Mouse (Mus musculus) regulatory T cell (primary cell): ENCODE measurements at regions not wholly inside any gene's neighbourhood (a gene's known extent, or its start where the extent isn't known, plus 50 kb on each side); places are given as distances from the start of the nearest gene placed in this dataset.

Source experiments
- in situ Hi-C: fragments of 300-600 bp; cut with MboI, MseI; formaldehyde crosslinking; loops from one replicate; pipeline ENCODE4 v1.15.1; 2025; ENCODE audit warnings: high pct_unique_total_duplicates

DNA sequence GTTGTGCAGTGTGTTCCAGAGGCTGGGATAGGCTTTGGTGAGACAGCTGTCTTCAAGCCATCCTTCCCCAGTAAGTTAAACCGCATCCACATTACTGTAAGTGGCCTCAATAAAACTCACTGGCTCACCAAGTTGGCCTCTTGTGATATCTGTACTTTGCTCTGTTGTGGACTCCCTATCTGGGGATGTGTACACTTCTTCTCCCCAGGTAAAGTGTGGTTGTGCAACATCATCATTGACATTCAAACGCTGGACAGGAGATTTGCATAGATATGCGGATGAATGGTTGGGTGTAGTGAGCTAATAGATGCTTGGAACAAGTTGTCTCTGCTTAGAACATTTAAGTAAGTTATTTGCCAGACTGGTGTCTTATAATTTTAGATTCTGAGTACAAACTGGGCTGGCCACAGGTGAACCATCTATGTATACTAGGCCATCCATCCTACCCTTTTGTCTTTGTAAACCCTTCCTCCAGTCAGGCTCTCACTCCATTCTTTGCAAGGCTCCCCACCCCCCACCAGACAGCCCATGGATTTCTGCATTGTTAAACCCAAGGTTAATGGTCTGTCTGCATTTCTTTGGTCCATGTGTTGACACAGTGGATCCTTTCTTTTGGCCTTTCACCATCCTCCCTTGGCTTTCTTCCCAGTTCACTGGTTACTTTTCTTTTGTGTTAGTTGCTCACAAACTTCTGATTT is 303.0 kb downstream of the Plpp3 start:
- in situ Hi-C loops, result no loop called here

- in situ Hi-C loops, result no loop called here
Measured at GRCm38 (mm10) chr4:105460689-105461005, 303.5 kb downstream of the Plpp3 start.

DNA sequence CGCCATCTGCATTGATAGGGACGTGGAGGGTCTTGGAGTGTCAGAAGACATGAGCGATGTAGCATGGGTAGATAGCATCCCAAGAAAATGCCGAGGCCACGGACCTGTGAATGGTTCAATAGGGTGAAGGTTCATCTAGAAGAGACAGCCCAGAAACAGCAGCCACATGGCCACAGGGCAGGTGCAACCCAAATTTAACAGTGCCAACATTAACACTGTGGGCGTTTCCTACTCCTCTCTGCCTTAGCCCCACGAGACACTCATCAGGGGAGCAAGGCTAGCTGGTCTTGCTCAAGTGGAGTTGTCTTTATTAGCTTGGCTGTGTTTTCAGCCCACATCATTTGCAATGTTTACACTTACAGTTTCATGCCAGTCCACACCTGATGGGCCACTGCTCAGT is 310.7 kb downstream of the Plpp3 start:
- in situ Hi-C loops, result no loop called here

DNA sequence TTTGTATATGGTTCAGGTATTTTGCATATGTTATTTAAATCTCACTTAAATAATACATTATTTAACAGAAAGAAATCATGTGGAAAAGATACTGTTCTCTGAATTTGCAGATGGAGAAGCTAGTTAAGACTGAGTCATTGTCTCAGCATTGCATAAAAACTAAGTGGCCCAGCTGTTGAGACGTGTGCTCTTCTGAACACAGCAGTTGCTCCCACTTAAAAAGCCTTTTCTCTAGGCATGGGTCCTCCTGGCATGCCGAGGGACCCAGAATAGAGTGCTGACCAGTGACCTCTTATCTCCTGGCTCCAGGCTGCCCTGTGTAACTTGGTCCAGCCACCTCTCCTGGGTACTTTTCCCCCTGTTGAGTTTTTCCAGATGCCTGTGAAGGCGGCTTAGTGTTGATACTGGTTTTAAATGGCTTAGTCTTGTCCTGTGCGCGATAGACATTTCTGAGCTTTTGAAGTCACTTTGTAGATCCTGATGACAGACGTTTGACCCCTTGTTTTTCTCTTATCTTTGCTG is 312.2 kb downstream of the Plpp3 start:
- in situ Hi-C loops, result no loop called here

DNA sequence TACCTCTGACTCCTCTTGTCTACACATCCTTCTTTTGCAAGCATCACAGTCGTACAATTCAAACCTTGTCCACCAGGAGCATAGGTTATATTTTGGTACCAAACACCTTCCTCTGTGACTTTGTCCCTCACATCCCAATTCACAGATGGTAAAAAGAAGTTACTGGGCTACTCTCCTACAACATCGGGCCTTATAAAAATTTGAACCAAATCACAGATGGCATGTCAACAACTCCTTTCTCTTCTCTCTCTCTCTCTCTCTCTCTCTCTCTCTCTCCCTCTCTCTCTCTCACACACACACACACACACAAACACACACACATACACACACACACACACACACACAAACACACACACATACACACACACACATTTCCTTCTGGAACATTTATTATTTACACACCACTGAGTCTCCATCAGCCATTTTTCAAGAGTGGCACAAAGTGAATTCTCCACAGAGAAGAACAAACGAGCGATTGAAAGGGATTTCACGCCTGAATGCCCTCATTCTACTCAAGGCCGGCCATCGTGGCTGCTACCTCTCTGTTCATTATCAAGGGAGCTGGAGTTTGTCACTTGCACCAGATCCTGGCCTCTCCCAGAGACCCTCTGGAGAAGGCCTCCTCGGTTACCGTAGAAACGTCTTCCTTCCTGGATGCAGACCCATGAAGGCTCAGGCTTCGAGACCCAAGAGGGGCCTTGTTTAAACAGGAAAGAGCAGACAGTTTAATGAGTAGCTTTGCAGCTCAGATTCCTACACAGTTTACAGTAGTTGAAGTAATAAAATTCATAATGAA is 314.7 kb upstream of the Gm12728 start:
- in situ Hi-C loops, result loop anchor here (25.0 kb wide), 1 partner anchor 1713 kb away; no protein-coding TSS in a partner anchor

DNA sequence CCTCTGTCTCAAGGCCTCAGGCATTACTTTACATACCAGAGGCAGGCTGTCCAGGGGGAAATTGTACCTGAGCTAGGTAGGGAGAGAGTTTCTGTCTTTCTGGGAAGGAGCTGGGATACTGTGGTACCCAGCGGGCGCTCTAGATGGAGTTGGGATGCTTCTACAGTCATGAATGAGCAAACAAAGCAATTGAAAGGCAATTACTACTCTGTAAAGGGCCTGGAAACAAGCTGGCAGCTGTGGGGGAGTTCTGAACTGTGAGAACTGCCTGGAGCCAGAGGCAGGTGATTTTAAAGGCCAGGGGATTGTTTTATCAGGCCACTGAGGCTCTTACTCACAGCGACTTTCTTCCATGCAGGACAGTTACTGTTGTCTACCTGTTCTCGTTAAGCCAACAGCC is 313.3 kb upstream of the Gm12728 start:
- in situ Hi-C loops, result loop anchor here (25.0 kb wide), 1 partner anchor 1714 kb away; no protein-coding TSS in a partner anchor

GRCm38 (mm10) chr4:105486376-105486775 is 303.3 kb upstream of the Gm12728 start:
- in situ Hi-C loops, result loop anchor here (25.0 kb wide), 1 partner anchor 1724 kb away; no protein-coding TSS in a partner anchor

DNA sequence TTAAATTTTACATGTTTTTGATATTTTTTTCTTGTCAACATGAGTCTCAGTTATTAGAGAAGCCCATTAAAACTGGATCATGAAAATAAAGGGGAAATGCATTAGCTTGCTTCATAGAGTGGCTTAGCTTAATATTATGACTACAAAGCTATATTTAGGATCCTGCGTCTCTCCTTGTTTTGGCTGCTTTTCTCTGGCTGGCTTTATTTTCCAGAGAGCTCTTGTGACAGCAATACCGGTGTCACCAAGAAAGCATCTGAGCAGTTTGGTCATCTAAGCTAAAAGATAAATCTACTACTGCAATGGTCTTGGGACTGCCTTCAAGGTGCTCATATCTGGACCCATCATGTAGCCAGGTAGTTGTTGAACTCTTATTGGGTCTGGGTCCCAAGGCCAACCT is 293.5 kb upstream of the Gm12728 start:
- in situ Hi-C loops, result loop anchor here (25.0 kb wide), 1 partner anchor 1734 kb away; no protein-coding TSS in a partner anchor

DNA sequence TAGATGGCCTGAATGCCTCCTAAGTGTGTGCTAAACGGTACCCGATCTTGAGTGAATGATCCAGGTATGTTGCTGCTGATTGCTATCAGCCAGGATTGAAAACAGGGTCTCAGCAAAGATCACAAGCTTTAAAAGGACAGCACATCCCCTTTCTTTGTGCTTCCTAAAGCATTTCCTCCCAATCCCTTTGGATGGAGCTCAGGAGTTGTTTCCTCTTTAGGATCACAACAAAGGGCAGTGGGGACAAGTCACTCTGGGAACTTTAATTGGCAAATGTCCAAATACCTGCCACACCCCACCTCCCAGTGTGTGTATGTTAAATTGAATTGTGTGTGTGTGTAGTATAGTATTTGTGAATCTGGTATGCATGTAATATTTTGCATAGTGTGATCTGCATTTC is 283.5 kb upstream of the Gm12728 start:
- in situ Hi-C loops, result no loop called here

GRCm38 (mm10) chr4:105507221-105507620 is 282.4 kb upstream of the Gm12728 start:
- in situ Hi-C loops, result no loop called here

GRCm38 (mm10) chr4:105509091-105509490 is 280.6 kb upstream of the Gm12728 start:
- in situ Hi-C loops, result no loop called here

DNA sequence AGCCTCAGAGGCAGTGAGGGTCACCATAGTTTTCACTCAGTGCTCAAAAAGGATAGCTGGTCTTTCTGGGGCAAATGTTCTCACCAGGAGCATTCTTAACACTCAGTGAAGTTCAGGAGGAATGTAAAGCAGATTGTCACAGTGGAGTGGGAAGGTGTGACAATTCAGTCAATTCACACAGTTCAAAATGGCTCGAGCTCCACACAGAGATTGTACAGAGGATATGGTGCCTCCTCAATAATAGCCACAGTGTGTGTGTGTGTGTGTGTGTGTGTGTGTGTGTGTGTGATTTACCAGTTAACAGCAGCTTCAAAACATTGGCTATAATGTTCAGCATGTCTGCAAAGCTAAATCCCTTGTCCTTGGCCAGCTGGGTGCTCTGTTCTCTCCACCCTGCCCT is 279.3 kb upstream of the Gm12728 start:
- in situ Hi-C loops, result no loop called here

GRCm38 (mm10) chr4:105525135-105525534 is 264.5 kb upstream of the Gm12728 start:
- in situ Hi-C loops, result no loop called here

GRCm38 (mm10) chr4:105526755-105527154 is 262.9 kb upstream of the Gm12728 start:
- in situ Hi-C loops, result no loop called here

GRCm38 (mm10) chr4:105527316-105527715 is 262.4 kb upstream of the Gm12728 start:
- in situ Hi-C loops, result no loop called here

GRCm38 (mm10) chr4:105531651-105532425 is 257.8 kb upstream of the Gm12728 start:
- in situ Hi-C loops, result no loop called here

DNA sequence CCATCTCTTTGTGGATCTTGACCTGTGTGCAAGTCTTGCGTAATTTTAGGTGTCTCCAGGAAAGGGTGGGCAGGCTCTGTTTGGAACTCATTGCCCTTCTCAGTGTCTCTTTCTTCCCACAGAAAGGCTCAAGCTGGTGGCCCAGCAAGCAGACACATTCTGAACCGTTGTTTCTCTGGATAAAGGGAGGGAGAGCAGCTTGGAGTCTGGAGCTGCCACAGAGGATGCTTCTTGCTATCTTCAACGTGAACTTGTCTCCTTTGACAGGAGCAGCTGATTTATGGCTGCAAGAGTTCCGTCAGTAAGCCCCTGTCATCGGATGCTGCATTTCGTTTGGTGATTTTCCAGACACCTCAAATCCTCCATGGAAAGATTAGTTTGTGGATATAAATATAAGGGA is 254.2 kb upstream of the Gm12728 start:
- in situ Hi-C loops, result no loop called here

GRCm38 (mm10) chr4:105545486-105545885 is 244.2 kb upstream of the Gm12728 start:
- in situ Hi-C loops, result no loop called here

- in situ Hi-C loops, result no loop called here
Measured at GRCm38 (mm10) chr4:105549744-105550440, 239.8 kb upstream of the Gm12728 start.

- in situ Hi-C loops, result no loop called here
Measured at GRCm38 (mm10) chr4:105551966-105552685, 237.5 kb upstream of the Gm12728 start.

DNA sequence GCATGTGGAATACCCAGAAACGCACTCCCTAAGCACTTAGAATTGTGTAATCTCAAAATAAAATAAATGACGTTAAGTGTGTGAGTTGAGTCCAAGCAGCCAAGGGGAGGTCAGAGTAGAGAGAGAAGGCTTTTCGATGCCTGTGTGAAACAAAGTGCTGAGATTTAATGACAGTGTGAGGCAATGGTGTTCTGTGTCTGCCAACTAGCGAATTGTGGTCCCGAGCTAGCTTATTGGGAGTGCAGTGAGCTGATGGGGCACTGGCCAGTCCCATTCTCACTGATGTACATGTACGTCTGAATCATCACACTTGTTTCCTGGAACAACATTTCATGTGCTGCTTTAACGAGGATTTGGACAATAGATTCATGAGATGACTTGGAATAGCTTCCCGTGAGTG is 234.7 kb upstream of the Gm12728 start:
- in situ Hi-C loops, result no loop called here
